Mouse (Mus musculus) bone marrow, adult 2 months (tissue): Measurements from ENCODE around the gene Nup188.

Source experiments
- CTCF ChIP-seq: fragments of 200-500 bp; IDR thresholded peaks from 2 replicates; pipeline ENCODE4 v1.5.1; 2011; ENCODE audit warnings: low read length, control low read depth; ENCODE audit not compliant: control insufficient read depth, insufficient read depth
- POLR2A ChIP-seq: fragments of 200-500 bp; IDR thresholded peaks from 2 replicates; pipeline ENCODE4 v1.6.1; 2011; ENCODE audit warnings: low read depth, mild to moderate bottlenecking, control low read depth, low read length, borderline replicate concordance; ENCODE audit not compliant: control insufficient read depth

GRCm38 (mm10) chr2:30381377-30381725, 95.2 kb downstream of the Nup188 start:
- TF ChIP-seq CTCF (no peak), POLR2A (no peak)
